Mouse (Mus musculus) limb, embryonic 12.5 days (tissue): ENCODE measurements around the gene Fgb. TPM values are rescaled to one million over a fixed set of nuclear protein-coding genes. Genes with fewer than 3 reads are reported as not detected.

Experiments used
- ATAC-seq: fragments of 200-750 bp; cut with Nextera tagmentation; 2 replicates; pipeline ENCODE4 v1.8.0; 2017; ENCODE audit warnings: low read depth, moderate TSS enrichment; ENCODE audit not compliant: insufficient number of reproducible peaks, insufficient read depth, low FRiP score, low TSS enrichment
- H3K27ac ChIP-seq: fragments of 300-500 bp; sonication (generic); 2 replicates; pipeline ENCODE4 v1.5.1; 2016; ENCODE audit warnings: mild to moderate bottlenecking, moderate library complexity
- H3K27me3 ChIP-seq: fragments of 300-500 bp; sonication (generic); 2 replicates; pipeline ENCODE4 v1.6.1; 2016; ENCODE audit warnings: mild to moderate bottlenecking, moderate library complexity
- H3K36me3 ChIP-seq: fragments of 300-500 bp; sonication (generic); 2 replicates; pipeline ENCODE4 v1.6.1; 2016; ENCODE audit warnings: mild to moderate bottlenecking, moderate library complexity
- H3K4me1 ChIP-seq: fragments of 300-500 bp; sonication (generic); replicated peaks from 2 replicates; pipeline ENCODE4 v1.6.1; 2016
- H3K4me2 ChIP-seq: fragments of 300-500 bp; sonication (generic); 2 replicates; pipeline ENCODE4 v1.6.1; 2016; ENCODE audit warnings: mild to moderate bottlenecking, moderate library complexity
- H3K4me3 ChIP-seq: fragments of 300-500 bp; sonication (generic); replicated peaks from 2 replicates; pipeline ENCODE4 v1.5.1; 2016; ENCODE audit warnings: mild to moderate bottlenecking
- H3K9ac ChIP-seq: fragments of 300-500 bp; sonication (generic); replicated peaks from 2 replicates; pipeline ENCODE4 v1.6.1; 2016; ENCODE audit warnings: mild to moderate bottlenecking, moderate library complexity
- H3K9me3 ChIP-seq: fragments of 300-500 bp; sonication (generic); 2 replicates; pipeline ENCODE4 v1.6.1; 2016; ENCODE audit warnings: mild to moderate bottlenecking, moderate library complexity
- WGBS: fragments of 180-500 bp; shearing (Covaris S2); methylation state at CpG from one replicate; pipeline ENCODE4 v1.1.7; 2016; 5-methylcytosine and 5-hydroxymethylcytosine counted together
- polyA plus RNA-seq: library from polyadenylated mRNA; unstranded; fragments of >200 nt; fragmentation: Nextera tagmentation; extraction: Ambion mirVana; gene quantifications from 2 replicates; pipeline ENCODE4 v1.2.1, GENCODE M21; 2016

Fgb gene
- polyA plus RNA-seq, 1 experiment from 2014 or later = 0.05 TPM

DNA sequence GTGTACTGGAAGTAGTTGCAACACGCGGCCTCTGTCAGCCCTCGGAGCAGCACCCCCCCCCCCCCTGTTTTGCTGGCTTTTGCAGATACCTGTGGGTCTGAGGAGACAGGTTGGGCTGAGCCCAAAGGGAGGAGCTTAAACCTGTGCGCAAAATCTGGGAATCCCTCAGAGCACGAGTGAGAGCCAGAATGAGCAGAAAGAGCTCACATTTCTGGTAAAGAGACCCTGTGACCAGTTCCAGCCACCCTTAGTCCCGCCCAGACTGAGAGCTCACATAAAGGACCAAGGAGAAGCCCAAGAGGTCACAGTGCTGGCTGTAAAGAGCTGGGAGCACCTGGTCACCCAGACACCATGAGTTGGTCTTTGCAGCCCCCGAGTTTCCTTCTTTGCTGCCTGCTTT lies 42.1 kb downstream of the Fgb start, which contains the start of gene Fgg:
Fgg (plus strand) TSS at position 168 of the 400 bp plus-strand sequence.
- Histone ChIP-seq H3K4me2 (no peak within 1 kb of the TSS), H3K27ac (no peak within 1 kb of the TSS), H3K36me3 (no peaks in the 10 kb centered on the region), H3K9me3 (no peaks in the 10 kb centered on the region), H3K4me1 (no peaks in the 10 kb centered on the region), H3K27me3 (no peaks in the 10 kb centered on the region), H3K9ac (no peak within 1 kb of the TSS), H3K4me3 (no peak within 1 kb of the TSS)
- 51% methylated on average over 7 of the region's 7 CpGs for WGBS
- ATAC-seq = no peak

DNA sequence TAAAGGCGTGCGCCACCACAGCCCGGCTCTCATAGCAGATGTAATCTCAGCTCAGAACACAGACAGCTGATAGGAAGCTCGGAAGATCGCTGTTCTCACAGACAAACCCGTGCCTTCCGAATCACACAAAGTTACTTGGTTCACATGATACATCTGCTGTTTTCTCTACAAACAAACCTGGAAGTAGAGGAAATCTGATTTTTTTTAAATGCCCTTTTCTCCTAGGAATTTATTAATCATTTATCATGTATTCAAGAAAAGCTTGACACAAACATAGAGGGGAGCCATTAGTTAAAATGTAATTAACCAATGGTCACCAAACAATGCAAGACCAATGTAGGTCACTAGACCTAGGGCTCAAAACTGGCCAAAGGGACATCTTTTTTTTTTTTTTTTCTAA lies 44.9 kb downstream of the Fgb start:
- H3K27me3 ChIP-seq = no peaks in the 10 kb centered on the region
- 92% methylated on average over 7 of the region's 7 CpGs for WGBS
- no peak overlapping the region for H3K27ac ChIP-seq
- no peak for ATAC-seq
- no peak overlapping the region for H3K4me3 ChIP-seq
- no peak overlapping the region for H3K4me2 ChIP-seq
- H3K4me1 ChIP-seq = 0 out of 2 replicates have a peak, but pooled peaks cover under 1% of the 10 kb centered on the region
- H3K36me3 ChIP-seq = no peaks in the 10 kb centered on the region
- no peak overlapping the region for H3K9ac ChIP-seq
- no peaks in the 10 kb centered on the region for H3K9me3 ChIP-seq

DNA sequence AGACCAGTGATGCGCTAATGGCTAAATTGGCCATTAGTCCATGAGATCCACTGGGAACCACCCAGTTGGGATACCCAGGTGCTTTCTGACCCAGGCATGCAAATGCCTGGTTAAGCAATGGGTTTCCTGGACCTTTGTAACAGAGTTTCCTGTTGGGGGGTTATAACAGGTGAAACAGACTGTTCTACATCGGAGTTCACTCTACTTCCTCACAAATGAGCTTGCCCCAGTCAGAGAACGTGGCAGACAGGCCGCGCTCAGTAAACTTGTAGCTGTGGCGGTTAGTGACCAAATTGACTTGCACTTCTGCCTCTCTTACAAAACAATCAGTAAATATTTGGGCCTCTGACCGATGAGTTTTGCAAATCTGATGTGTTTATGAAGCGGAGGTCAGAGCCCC lies 46.6 kb downstream of the Fgb start:
- Histone ChIP-seq H3K9ac (no peak overlapping the region), H3K27ac (no peak overlapping the region), H3K4me1 (0 out of 2 replicates have a peak, but pooled peaks cover 3% of the 10 kb centered on the region), H3K9me3 (no peaks in the 10 kb centered on the region), H3K27me3 (no peaks in the 10 kb centered on the region), H3K4me2 (no peak overlapping the region), H3K36me3 (no peaks in the 10 kb centered on the region), H3K4me3 (no peak overlapping the region)
- 93% methylated on average over 8 of the region's 8 CpGs for whole genome bisulfite sequencing
- ATAC-seq = no peak

DNA sequence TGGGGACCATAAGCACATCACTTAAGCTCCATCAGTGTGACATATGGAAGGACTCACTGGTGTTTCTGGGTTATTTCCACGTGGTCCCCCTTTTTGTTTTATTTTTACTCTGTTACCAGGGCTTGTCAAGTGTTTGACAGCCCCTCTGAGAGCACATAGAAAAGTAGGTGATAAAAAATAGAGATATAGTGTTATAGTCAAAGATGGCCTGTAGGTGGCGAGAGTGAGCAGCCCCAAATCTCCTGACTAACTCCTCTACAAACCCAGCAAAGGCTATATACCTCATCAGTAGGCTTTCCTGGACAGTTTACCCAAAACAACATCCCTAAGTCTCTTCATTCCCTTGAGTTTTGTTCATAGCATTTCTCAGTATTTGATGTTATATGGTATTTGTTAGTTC lies 47.5 kb downstream of the Fgb start:
- WGBS = 0% methylated on average over 2 of the region's 2 CpGs
- H3K4me1 ChIP-seq = 0 out of 2 replicates have a peak, but pooled peaks cover 3% of the 10 kb centered on the region
- H3K9me3 ChIP-seq = no peaks in the 10 kb centered on the region
- no peak for ATAC-seq
- H3K9ac ChIP-seq = no peak overlapping the region
- no peak overlapping the region for H3K4me2 ChIP-seq
- H3K4me3 ChIP-seq = no peak overlapping the region
- H3K36me3 ChIP-seq = no peaks in the 10 kb centered on the region
- H3K27me3 ChIP-seq = no peaks in the 10 kb centered on the region
- no peak overlapping the region for H3K27ac ChIP-seq

DNA sequence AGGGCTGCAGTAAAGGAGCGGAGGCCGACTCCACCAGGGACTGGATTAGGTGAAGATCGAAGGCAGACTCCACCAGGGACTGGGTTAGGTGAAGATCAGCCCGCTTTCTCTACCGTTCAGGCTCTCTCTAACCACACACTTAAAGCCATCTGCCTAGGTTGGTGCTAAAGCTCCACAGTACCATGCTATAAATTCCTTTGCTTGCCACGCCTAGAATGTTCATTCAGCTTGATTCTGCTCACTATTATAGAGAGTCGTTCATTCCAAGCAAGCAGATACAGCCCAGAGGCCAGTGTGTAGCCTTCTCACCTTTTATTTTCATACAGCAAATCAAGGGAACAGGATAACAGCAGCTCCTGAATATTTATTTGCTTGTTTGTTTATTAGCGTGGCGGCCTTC lies 49.7 kb downstream of the Fgb start:
- Histone ChIP-seq H3K36me3 (no peaks in the 10 kb centered on the region), H3K27me3 (peaks cover 7% of the 10 kb centered on the region; the same call in 1 of the 2 replicates), H3K4me3 (no peak overlapping the region), H3K4me2 (no peak overlapping the region), H3K4me1 (peaks cover 23% of the 10 kb centered on the region), H3K9me3 (no peaks in the 10 kb centered on the region), H3K9ac (no peak overlapping the region), H3K27ac (no peak overlapping the region)
- 64% methylated on average over 9 of the region's 9 CpGs for WGBS
- no peak for ATAC-seq

DNA sequence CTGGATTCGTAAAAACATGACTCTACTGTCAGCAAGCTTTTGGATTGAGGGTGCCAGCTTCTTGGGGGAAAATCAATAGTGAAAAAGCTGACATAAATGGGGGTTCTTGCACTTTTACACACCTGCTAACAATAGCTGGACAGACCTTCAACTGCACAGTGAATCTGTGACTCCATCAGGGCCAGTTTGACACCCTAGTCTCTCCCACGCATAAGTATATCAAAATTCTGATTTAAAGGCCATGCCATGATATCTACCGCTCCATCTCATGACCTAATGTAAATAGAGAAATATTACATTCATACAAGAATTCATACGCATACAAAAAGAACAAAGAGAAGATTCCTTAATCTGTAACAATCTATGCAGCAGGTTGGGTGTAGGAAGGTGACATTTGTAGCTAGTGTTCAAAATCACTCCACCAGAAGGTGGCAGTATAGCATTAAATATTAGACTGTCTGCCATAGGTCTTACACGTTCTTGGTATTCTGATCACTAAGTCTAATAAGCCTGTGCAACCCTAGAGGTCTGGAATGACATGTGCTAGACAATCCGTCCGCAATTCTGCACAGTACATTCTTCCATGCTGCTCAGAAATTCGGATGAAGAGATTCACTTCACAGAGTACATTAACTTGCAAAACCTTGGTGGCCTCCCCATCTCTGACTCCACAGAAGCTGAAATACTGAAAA lies 50.7 kb downstream of the Fgb start:
- peak; percentile 72 for ATAC-seq
- no peak overlapping the region for H3K9ac ChIP-seq
- 32% methylated on average over 8 of the region's 8 CpGs for WGBS

DNA sequence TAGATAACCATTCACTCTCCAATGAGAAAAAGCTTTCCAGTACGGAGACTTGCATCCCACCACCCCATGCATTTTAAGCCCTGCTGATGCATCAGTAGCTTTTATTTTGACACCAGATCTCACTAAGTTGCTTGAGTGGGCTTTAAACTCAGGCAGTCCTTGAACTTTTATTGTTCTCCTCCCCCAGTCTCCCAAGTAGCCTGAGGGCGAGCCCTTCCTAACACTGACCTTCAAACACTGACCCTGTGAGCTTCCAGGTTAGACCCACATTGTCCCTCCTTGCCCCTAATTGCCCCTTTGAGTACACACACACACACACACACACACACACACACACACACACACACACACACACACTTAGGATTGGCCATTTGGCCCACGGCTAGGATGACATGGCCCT lies 53.0 kb downstream of the Fgb start:
- Histone ChIP-seq H3K4me1 (peaks cover 23% of the 10 kb centered on the region), H3K9ac (no peak overlapping the region), H3K27ac (no peak overlapping the region), H3K4me3 (no peak overlapping the region), H3K27me3 (peaks cover 9% of the 10 kb centered on the region; the same call in 1 of the 2 replicates), H3K4me2 (no peak overlapping the region), H3K9me3 (no peaks in the 10 kb centered on the region), H3K36me3 (no peaks in the 10 kb centered on the region)
- ATAC-seq = no peak
- WGBS = 57% methylated on average over 3 of the region's 3 CpGs

More for the DNA sequence above, 50.7 kb downstream of the Fgb start:
- H3K27ac ChIP-seq = no peak overlapping the region
- no peaks in the 10 kb centered on the region for H3K36me3 ChIP-seq
- H3K9me3 ChIP-seq = no peaks in the 10 kb centered on the region
- peaks cover 23% of the 10 kb centered on the region for H3K4me1 ChIP-seq
- no peak overlapping the region for H3K4me2 ChIP-seq
- peaks cover 9% of the 10 kb centered on the region; the same call in 1 of the 2 replicates for H3K27me3 ChIP-seq
- H3K4me3 ChIP-seq = no peak overlapping the region

DNA sequence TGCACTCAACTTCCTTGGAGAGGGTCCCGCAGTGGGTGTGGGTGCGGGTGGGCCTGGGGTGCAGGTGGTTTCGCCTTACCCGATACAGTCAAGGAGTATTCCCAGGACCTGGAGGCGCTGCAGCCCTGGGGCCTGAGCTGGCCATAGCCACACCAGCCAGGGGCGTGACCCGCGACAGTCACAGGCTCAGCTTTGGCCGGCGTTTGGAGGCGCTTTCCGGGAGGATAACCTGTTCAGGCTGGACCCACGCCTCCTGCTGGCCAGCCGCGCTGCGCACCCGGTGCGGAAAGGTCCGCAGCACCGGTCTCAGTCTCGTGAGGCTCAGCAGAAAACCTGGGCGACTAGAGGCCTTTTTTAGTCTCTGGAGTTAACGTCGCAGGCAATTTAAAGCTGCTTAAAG lies 54.3 kb downstream of the Fgb start:
- peak overlapping the region; percentile 62 for H3K4me2 ChIP-seq
- 2% methylated on average over 24 of the region's 24 CpGs for WGBS
- H3K27me3 ChIP-seq = peaks cover 9% of the 10 kb centered on the region; the same call in 1 of the 2 replicates
- H3K9me3 ChIP-seq = no peaks in the 10 kb centered on the region
- no peaks in the 10 kb centered on the region for H3K36me3 ChIP-seq
- peaks cover 23% of the 10 kb centered on the region for H3K4me1 ChIP-seq
- H3K9ac ChIP-seq = no peak overlapping the region
- H3K27ac ChIP-seq = no peak overlapping the region
- peak overlapping the region; percentile 29 for H3K4me3 ChIP-seq
- peak; percentile 58 for ATAC-seq

DNA sequence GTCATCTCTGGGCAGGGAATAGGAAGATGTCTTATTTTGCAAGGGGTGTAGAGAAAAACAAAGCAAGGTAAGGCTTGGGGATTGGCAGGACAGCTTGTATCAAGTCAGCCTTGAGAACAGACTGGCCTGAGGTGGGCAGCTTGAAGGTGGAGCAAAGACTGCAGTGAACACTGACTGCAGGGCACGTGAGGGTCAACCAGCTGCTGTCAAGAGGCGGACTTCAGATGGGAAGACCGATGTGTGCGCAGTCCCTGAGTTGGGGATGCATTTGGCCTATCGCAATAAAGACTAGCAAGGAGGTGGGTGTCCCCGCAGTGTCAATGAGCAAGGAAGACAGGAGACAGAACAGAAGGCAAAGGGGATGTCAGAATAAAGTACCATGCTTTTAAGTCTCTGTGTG lies 56.7 kb downstream of the Fgb start:
- Histone ChIP-seq H3K4me1 (peaks cover 20% of the 10 kb centered on the region), H3K9ac (no peak overlapping the region), H3K27ac (no peak overlapping the region), H3K36me3 (no peaks in the 10 kb centered on the region), H3K4me2 (no peak overlapping the region), H3K27me3 (peaks cover 9% of the 10 kb centered on the region; the same call in 1 of the 2 replicates), H3K4me3 (no peak overlapping the region), H3K9me3 (no peaks in the 10 kb centered on the region)
- WGBS = 89% methylated on average over 6 of the region's 6 CpGs
- ATAC-seq = no peak

DNA sequence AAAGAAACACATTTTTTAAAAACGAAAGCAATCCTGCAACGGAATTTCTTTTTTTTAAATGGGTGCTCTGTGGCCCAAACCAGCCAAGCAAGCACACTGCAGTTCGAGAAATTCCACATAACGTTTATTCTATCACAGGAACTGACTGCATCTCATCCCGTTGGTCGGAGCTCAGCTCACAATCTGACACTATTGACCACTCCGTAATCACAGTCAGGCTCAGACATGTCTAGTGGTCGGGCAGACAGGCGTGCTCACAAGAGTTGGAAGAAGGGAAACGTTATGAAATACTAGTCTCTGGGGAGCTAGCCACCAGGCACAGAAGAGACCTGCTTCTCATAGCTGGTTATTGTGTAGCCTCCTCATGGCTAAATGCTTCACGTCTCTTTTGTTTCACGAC lies 57.7 kb downstream of the Fgb start:
- peaks cover 9% of the 10 kb centered on the region; the same call in 1 of the 2 replicates for H3K27me3 ChIP-seq
- no peak overlapping the region for H3K4me2 ChIP-seq
- no peak overlapping the region for H3K9ac ChIP-seq
- peaks cover 17% of the 10 kb centered on the region for H3K4me1 ChIP-seq
- H3K27ac ChIP-seq = no peak overlapping the region
- WGBS = 76% methylated on average over 12 of the region's 12 CpGs
- H3K9me3 ChIP-seq = no peaks in the 10 kb centered on the region
- H3K4me3 ChIP-seq = no peak overlapping the region
- ATAC-seq = no peak
- no peaks in the 10 kb centered on the region for H3K36me3 ChIP-seq
